Mouse (Mus musculus) forebrain, embryonic 15.5 days (tissue): ENCODE measurements around the gene Gm42688. TPM values are rescaled to one million over a fixed set of nuclear protein-coding genes. Genes with fewer than 3 reads are reported as not detected.

ENCODE experiments used
- ATAC-seq: fragments of 200-750 bp; cut with Nextera tagmentation; replicated peaks from 2 replicates; pipeline ENCODE4 v1.8.0; 2017; ENCODE audit warnings: mild to moderate bottlenecking, moderate TSS enrichment, moderate library complexity
- H3K27ac ChIP-seq: fragments of 300-500 bp; sonication (generic); replicated peaks from 2 replicates; pipeline ENCODE4 v1.5.1; 2015; ENCODE audit warnings: mild to moderate bottlenecking, inconsistent platforms
- H3K27me3 ChIP-seq: fragments of 300-500 bp; sonication (generic); 2 replicates; pipeline ENCODE4 v1.6.1; 2015; ENCODE audit warnings: inconsistent platforms
- H3K36me3 ChIP-seq: fragments of 300-500 bp; sonication (generic); 2 replicates; pipeline ENCODE4 v1.6.1; 2015; ENCODE audit warnings: mild to moderate bottlenecking, inconsistent platforms
- H3K4me1 ChIP-seq: fragments of 300-500 bp; sonication (generic); 2 replicates; pipeline ENCODE4 v1.6.1; 2015; ENCODE audit warnings: inconsistent platforms
- H3K4me2 ChIP-seq: fragments of 300-500 bp; sonication (generic); replicated peaks from 2 replicates; pipeline ENCODE4 v1.6.1; 2015; ENCODE audit warnings: mild to moderate bottlenecking, inconsistent platforms
- H3K4me3 ChIP-seq: fragments of 300-500 bp; sonication (generic); 2 replicates; pipeline ENCODE4 v1.5.1; 2015; ENCODE audit warnings: mild to moderate bottlenecking, inconsistent platforms
- H3K9ac ChIP-seq: fragments of 300-500 bp; sonication (generic); replicated peaks from 2 replicates; pipeline ENCODE4 v1.6.1; 2015; ENCODE audit warnings: mild to moderate bottlenecking, inconsistent platforms
- H3K9me3 ChIP-seq: fragments of 300-500 bp; sonication (generic); 2 replicates; pipeline ENCODE4 v1.6.1; 2016; ENCODE audit warnings: inconsistent platforms
- WGBS: fragments of 180-500 bp; shearing (Covaris S2); methylation state at CpG from one replicate; pipeline ENCODE4 v1.1.7; 2015; ENCODE audit warnings: mixed read lengths; 5-methylcytosine and 5-hydroxymethylcytosine counted together
- polyA plus RNA-seq: library from polyadenylated mRNA; unstranded; fragments of >200 nt; fragmentation: Nextera tagmentation; extraction: Ambion mirVana; gene quantifications from 2 replicates; pipeline ENCODE4 v1.2.1, GENCODE M21; 2015

Gm42688 gene
- polyA plus RNA-seq, 1 experiment from 2014 or later: 4.3 TPM

DNA sequence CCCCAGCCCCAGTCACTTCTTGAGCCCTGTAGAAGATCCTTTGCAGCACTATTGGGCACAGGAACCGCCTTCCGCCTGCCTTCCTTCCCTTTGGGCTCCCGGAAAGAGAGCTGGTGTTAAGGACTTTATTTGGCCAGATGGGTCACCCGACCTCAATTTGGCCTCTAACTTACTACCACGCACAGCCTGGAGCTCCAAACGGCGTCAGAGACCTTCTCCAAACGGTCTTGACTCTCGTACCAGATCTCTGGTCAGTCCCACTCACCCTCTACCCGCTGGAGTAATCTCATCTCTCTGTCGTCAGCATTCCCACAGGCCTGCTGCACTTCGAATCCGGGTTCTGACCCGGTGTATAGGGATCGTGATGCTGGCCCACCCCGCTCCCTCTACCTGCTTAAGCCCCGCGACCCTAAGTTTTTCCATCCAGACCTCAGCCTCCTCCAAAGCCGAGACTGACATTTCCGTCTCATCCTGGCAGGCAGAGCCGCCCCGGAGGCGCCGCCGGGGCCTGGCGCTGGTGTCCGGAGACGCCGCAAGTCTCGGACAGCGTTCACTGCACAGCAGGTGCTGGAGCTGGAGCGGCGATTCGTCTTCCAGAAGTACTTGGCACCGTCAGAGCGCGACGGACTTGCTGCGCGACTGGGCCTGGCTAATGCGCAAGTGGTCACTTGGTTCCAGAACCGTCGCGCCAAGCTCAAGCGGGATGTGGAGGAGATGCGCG, 14.1 kb upstream of the Gm42688 start:
- Histone ChIP-seq H3K9ac (no peak overlapping the region), H3K36me3 (no peaks in the 10 kb centered on the region), H3K27me3 (peaks cover 82% of the 10 kb centered on the region), H3K9me3 (no peaks in the 10 kb centered on the region), H3K4me3 (0 out of 2 replicates have a peak overlapping the region, but pooled peaks have one; percentile 2), H3K4me2 (no peak overlapping the region; the same call in 1 of the 2 replicates), H3K27ac (no peak overlapping the region), H3K4me1 (peaks cover 7% of the 10 kb centered on the region)
- 1% methylated on average over 47 of the region's 47 CpGs for WGBS
- ATAC-seq: no peak

DNA sequence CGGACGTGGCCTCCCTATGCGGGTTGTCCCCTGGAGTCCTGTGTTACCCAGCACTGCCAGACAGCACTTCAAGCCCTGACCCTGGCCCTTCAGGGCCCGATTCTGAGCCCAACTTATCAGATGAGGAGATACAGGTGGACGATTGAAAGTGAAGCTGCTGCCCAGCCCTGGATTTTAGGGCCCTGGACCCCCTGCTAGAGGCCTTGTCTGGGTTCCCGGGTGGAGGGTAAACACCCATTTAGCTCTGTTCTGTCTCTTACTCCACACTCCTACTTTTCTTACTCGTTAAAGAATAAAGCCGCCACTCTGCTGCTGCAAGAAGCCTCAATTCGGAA, 13.5 kb upstream of the Gm42688 start:
- Histone ChIP-seq H3K4me3 (no peak overlapping the region), H3K27ac (no peak overlapping the region), H3K36me3 (no peaks in the 10 kb centered on the region), H3K4me2 (no peak overlapping the region), H3K9me3 (no peaks in the 10 kb centered on the region), H3K4me1 (peaks cover 7% of the 10 kb centered on the region), H3K27me3 (peaks cover 77% of the 10 kb centered on the region), H3K9ac (no peak overlapping the region)
- no peak for ATAC-seq
- 5% methylated on average over 9 of the region's 9 CpGs for WGBS

DNA sequence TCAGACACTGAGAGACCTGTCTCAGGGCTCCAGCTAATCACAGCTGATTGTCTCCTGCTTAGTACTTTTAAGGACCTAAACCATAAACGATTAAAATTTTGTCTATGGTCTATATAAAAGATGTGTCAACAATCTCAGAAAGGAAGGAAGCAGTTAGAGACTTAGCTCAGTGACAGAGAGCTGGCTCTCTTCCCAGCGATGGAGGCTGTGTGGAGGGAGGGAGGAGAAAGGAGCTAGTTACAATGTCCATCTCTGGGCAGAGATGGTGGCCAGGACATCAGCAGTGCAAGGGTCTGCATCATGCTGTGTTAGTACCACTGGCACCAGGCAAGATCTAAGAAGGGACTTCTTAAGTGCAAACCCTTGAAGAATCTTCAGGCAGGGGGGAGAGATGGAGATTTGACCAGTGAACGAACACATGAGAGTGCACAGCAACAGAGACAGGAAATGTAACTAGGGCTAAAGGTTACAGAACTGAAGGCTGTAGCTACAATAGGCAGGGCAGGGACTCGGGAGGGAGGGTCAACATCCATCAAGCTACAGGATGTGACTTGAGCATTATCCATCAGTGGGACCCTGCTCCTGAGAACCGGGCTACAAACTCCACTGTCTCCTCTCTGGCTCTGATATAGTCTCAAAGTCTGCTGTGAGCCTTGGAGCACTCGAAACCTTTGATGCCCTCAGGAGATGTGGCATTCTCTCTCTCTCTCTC, 8.8 kb upstream of the Gm42688 start:
- WGBS: 56% methylated on average over 6 of the region's 6 CpGs
- Histone ChIP-seq H3K36me3 (no peaks in the 10 kb centered on the region), H3K4me3 (no peak overlapping the region), H3K9ac (no peak overlapping the region), H3K9me3 (no peaks in the 10 kb centered on the region), H3K4me1 (peaks cover 1% of the 10 kb centered on the region; the same call in 1 of the 2 replicates), H3K27me3 (peaks cover 37% of the 10 kb centered on the region), H3K4me2 (no peak overlapping the region), H3K27ac (no peak overlapping the region)
- no peak for ATAC-seq

DNA sequence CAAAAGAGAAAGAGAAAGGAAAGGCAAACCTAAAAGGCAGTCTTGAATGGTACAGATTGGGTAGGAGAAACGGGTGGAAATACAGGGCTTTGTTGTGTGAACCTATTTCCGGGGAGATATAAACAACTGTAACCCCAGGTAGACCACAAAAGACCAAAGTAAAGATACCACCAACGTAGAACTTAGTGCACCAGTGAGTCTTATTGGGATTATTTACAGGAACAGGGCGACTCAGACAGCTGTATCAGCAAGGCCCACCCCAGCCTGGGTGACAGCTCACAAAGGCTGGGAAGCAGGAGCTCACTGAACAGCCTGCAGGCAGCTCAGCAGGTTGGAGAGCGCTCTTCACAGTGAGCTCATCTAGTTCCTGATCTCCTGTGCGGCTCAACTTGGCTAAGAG, 5.4 kb upstream of the Gm42688 start:
- Histone ChIP-seq H3K27ac (no peak overlapping the region), H3K36me3 (no peaks in the 10 kb centered on the region), H3K9ac (no peak overlapping the region), H3K4me3 (no peak overlapping the region), H3K9me3 (no peaks in the 10 kb centered on the region), H3K4me2 (no peak overlapping the region), H3K4me1 (peaks cover 3% of the 10 kb centered on the region), H3K27me3 (peaks cover 8% of the 10 kb centered on the region; the same call in 1 of the 2 replicates)
- WGBS: 43% methylated on average over 6 of the region's 6 CpGs
- no peak for ATAC-seq

DNA sequence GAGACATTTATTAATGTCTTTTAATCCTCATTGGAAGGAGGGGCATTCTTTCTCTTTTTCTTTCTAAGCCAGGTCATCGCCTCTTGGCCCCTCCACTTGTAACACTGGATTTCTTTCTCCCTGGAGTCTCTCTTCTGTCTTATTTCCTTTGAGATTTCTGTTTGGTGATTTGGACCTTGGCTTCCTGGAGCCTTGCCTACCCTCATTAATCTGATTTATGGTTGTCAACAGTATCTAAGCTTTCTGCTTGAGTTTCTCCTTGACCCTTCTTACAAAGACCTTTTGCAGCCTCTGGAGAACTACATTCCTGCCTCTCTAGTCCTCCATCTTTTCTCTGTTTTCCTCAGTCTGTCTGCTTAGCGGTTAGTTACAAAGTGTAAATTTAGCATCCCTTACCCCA, 3.0 kb upstream of the Gm42688 start:
- no peak overlapping the region for H3K4me2 ChIP-seq
- no peak overlapping the region for H3K9ac ChIP-seq
- ATAC-seq: no peak
- 85% methylated on average over 2 of the region's 2 CpGs for WGBS
- no peaks in the 10 kb centered on the region for H3K9me3 ChIP-seq
- no peaks in the 10 kb centered on the region for H3K36me3 ChIP-seq
- peaks cover 8% of the 10 kb centered on the region; the same call in 1 of the 2 replicates for H3K27me3 ChIP-seq
- no peak overlapping the region for H3K4me3 ChIP-seq
- no peak overlapping the region for H3K27ac ChIP-seq
- H3K4me1 ChIP-seq: peaks cover 22% of the 10 kb centered on the region

DNA sequence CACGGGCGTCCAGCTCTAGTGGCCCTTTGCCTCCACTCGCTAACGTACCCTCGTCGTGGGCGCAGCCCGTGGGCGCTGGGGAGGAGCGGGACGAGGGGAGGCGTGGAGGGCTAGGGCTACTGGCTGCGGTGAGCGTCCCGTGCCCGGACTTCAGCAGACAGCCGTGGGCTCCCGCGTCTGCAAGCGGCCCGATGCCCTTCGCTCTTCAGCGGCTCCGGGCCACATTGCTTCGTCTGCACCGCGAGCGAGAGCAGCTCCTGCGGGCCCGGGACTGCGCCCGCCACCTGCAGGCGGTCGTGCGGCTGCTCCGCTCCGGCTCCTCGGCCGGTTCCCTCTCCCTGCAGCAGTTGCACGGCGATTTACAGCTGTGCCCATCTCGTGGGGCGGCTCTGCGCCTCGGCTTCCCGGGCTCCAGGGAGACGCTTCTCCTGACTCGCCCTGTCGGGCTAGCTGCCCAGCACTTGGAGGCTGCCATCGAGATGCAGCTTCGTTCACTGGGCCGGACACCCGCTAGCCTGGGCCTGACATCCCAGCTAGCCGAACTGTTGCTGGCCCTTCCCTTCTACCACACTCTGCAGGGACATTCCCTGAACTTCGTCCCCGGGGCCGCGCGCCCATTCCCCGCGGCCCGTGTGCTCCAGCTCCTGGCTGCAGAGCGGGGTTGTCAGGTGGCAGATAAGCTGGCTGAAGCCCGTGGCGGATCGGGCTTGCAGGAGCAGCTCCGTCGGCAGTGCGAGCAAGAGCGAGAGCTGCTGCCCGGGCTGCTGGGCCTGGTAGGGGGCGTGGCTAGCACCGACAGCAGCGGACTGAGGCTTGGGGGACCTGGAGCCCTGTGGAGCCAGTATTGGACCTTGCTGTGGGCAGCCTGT, 505 bp downstream of the Gm42688 start:
- Histone ChIP-seq H3K9ac (peak overlapping the region; percentile 84), H3K27ac (peak overlapping the region; percentile 82), H3K4me2 (peak overlapping the region; percentile 100), H3K4me3 (peak overlapping the region; percentile 84), H3K27me3 (peaks cover 3% of the 10 kb centered on the region; the same call in 1 of the 2 replicates), H3K36me3 (no peaks in the 10 kb centered on the region), H3K9me3 (no peaks in the 10 kb centered on the region), H3K4me1 (peaks cover 26% of the 10 kb centered on the region)
- peak; percentile 76 for ATAC-seq
- WGBS: under 1% methylated on average over 74 of the region's 74 CpGs

DNA sequence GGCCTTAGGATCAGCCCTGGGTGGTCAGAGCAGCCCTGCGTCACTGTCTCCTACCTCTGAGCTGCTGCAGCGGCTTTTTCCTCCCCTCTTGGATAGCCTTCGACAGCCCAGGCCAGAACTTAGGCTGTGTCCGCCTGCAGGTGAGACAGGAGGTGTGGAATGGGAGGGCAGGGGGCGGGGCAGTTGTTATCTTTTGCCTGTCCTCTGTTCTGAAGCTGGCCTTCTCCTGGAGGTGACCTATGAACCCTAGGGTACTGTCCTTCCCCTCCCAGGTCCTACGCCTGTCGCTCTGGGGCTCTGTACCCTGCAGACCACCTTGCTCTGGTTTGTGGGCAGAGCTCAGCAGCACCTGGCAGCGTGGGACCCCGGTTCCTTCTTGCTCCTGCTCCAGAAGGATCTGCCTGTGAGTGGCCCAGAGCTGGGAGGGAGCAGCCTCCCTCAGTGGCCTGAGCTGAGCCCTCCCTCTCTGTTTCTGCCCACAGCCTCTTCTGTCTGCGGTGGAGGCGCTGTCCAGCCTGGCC, 1.8 kb downstream of the Gm42688 start:
- Histone ChIP-seq H3K4me2 (peak overlapping the region; percentile 100), H3K4me3 (peak overlapping the region; percentile 84; the same call in 1 of the 2 replicates), H3K27me3 (no peaks in the 10 kb centered on the region), H3K9ac (peak overlapping the region; percentile 84; the same call in 1 of the 2 replicates), H3K4me1 (peaks cover 32% of the 10 kb centered on the region), H3K36me3 (no peaks in the 10 kb centered on the region), H3K9me3 (no peaks in the 10 kb centered on the region), H3K27ac (0 out of 2 replicates have a peak overlapping the region, but pooled peaks have one; percentile 0)
- no peak for ATAC-seq
- 49% methylated on average over 11 of the region's 11 CpGs for WGBS

DNA sequence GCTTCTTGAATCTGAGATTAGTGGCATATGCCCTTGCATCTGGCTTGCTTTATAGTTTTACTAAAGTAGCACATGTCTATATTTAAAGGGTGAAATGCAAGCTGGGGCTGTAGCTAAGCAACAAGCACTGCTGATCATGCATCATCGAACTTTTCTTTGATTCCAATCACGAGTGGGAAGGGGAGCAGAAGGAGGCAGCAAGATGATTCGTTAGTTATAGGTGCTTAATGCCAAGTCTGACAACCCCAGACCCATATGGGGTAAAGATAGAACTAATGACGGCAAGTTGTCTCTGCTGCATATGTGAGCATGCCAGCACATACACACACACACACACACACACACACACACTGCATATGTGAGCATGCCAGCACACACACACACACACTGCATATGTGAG, 2.7 kb downstream of the Gm42688 start:
- H3K9me3 ChIP-seq: no peaks in the 10 kb centered on the region
- H3K9ac ChIP-seq: no peak overlapping the region
- no peaks in the 10 kb centered on the region for H3K27me3 ChIP-seq
- ATAC-seq: peak; percentile 38
- 40% methylated on average over 4 of the region's 4 CpGs for WGBS
- peaks cover 37% of the 10 kb centered on the region for H3K4me1 ChIP-seq
- no peak overlapping the region for H3K4me3 ChIP-seq
- no peak overlapping the region for H3K4me2 ChIP-seq
- H3K36me3 ChIP-seq: no peaks in the 10 kb centered on the region
- H3K27ac ChIP-seq: no peak overlapping the region

DNA sequence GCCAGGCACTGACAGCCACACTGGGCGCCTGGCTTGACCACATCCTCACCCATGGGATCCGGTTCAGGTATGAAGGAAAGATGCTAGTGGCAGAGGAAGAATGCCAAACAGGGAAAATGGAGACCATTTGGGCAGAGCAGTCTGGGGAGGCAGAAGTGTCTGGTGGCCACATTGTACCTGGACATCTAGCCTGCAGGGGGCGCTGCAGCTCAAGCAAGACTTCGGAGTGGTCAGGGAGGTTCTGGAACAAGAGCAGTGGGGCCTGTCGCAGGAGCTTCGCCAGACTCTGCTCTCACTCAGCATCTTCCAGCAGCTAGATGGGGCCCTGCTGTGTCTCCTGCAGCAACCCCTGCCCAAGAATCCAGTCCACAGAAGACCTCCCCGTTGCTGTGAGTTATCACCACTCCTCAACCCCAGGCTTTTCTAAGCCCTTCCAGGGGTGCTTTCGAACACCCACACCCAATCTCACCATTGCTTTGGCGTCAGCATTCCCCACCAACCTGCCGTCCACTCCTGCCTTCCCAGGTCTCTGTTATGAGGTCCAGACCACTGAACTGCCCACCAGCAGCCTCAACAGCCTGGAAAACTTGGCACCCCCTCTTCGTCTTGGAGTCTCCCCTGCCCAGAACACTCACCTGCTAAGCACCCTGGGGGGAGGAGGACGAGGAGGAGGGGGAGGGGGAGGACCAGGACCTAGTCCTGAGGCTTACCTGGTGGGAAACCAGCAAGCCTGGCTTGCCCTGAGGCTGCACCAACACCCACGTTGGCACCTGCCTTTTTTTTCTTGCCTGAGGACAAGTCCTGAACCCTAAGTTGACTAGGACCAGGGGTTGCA, 6.4 kb downstream of the Gm42688 start:
- Histone ChIP-seq H3K4me2 (peak overlapping the region; percentile 83), H3K27me3 (no peaks in the 10 kb centered on the region), H3K4me1 (peaks cover 31% of the 10 kb centered on the region), H3K9me3 (no peaks in the 10 kb centered on the region), H3K27ac (peak overlapping the region; percentile 80; the same call in 1 of the 2 replicates), H3K4me3 (peak overlapping the region; percentile 87), H3K9ac (no peak overlapping the region), H3K36me3 (peaks cover 4% of the 10 kb centered on the region; the same call in 1 of the 2 replicates)
- WGBS: 35% methylated on average over 13 of the region's 13 CpGs
- ATAC-seq: no peak

DNA sequence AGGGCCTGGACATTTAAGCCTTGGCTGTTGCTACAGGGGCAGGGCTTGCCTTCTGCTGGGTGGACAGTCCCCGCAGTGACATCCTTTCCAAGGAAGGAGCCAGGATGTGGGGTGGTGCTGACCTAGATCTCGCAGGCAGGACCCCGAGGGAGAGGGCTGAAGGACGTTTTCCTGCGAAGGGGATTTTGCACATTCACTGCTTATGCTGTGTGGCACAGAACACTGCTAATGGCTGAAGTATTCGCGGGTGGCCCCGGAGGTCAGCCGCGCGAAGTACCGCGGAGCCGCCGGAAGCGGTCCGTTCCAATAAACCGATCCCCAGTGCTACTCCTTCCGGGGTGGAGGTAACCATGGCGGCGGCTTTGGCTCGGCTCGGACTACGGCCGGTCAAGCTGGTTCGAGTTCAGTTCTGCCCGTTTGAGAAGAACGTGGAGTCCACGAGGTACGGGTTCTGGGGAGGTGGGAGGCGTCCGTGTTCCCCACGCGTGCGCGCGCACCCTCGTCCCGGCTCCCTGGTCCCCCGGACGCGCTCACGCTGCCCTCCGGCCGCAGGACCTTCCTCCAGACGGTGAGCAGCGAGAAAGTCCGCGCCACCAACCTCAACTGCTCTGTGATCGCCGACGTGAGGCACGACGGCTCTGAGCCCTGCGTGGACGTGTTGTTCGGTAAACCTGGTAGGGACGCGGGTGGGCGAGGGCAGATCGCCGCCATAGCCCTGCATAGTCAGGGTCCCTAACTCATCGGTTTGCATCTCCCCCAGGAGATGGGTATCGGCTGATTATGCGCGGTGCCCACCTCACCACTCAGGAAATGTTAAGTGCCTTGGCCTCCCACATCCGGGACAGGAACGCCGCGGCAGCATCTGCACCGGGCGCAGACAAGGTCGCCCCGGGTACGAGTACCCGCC, 7.6 kb downstream of the Gm42688 start, which contains the start of gene Mrpl53:
TSS of gene Mrpl53 (plus strand) at position 279 of the 907 bp plus-strand sequence.
- Histone ChIP-seq H3K4me1 (peaks cover 22% of the 10 kb centered on the region), H3K27me3 (no peaks in the 10 kb centered on the region), H3K4me3 (peak within 1 kb of the TSS; percentile 87), H3K4me2 (peak within 1 kb of the TSS; percentile 83), H3K9me3 (no peaks in the 10 kb centered on the region), H3K27ac (peak within 1 kb of the TSS; percentile 80), H3K36me3 (peaks cover 4% of the 10 kb centered on the region; the same call in 1 of the 2 replicates), H3K9ac (peak within 1 kb of the TSS; percentile 89)
- peak; percentile 83 for ATAC-seq
- under 1% methylated on average over 76 of the region's 76 CpGs for WGBS
